Mouse (Mus musculus): ENCODE measurements at regions not wholly inside any gene's neighbourhood (a gene's known extent, or its start where the extent isn't known, plus 50 kb on each side); places are given as distances from the start of the nearest gene placed in this dataset.

GRCm38 (mm10) chr5:106392213-106392612 lies 65.8 kb downstream of the Barhl2 start:
- H3K4me1 ChIP-seq (ENCODE audit: control insufficient read depth, insufficient read depth, insufficient read length, low read length), result no peaks in the 10 kb centered on the region
- no peak overlapping the region for H3K4me3 ChIP-seq (ENCODE audit: insufficient read depth, low read depth, low read length)
- no peak overlapping the region for H3K27ac ChIP-seq (replicated peaks; ENCODE audit: low read depth, low read length)

- Histone ChIP-seq H3K27ac (replicated peaks; ENCODE audit: low read depth, low read length) (no peak overlapping the region), H3K4me3 (ENCODE audit: insufficient read depth, low read depth, low read length) (no peak overlapping the region), H3K4me1 (ENCODE audit: control insufficient read depth, insufficient read depth, insufficient read length, low read length) (no peaks in the 10 kb centered on the region)
Observed at GRCm38 (mm10) chr5:106386621-106387020, 71.3 kb downstream of the Barhl2 start.

- Histone ChIP-seq H3K27ac (replicated peaks; ENCODE audit: low read depth, low read length) (no peak overlapping the region), H3K4me3 (ENCODE audit: insufficient read depth, low read depth, low read length) (no peak overlapping the region), H3K4me1 (ENCODE audit: control insufficient read depth, insufficient read depth, insufficient read length, low read length) (no peaks in the 10 kb centered on the region)
Observed at GRCm38 (mm10) chr5:106385838-106386237, 72.1 kb downstream of the Barhl2 start.

GRCm38 (mm10) chr5:106385219-106385618 lies 72.7 kb downstream of the Barhl2 start:
- no peak overlapping the region for H3K4me3 ChIP-seq (ENCODE audit: insufficient read depth, low read depth, low read length)
- no peak overlapping the region for H3K27ac ChIP-seq (replicated peaks; ENCODE audit: low read depth, low read length)
- no peaks in the 10 kb centered on the region for H3K4me1 ChIP-seq (ENCODE audit: control insufficient read depth, insufficient read depth, insufficient read length, low read length)

- H3K27ac ChIP-seq (replicated peaks; ENCODE audit: low read depth, low read length), result no peak overlapping the region
- no peaks in the 10 kb centered on the region for H3K4me1 ChIP-seq (ENCODE audit: control insufficient read depth, insufficient read depth, insufficient read length, low read length)
- H3K4me3 ChIP-seq (ENCODE audit: insufficient read depth, low read depth, low read length), result no peak overlapping the region
Observed at GRCm38 (mm10) chr5:106384138-106384770, 73.7 kb downstream of the Barhl2 start.

- Histone ChIP-seq H3K4me3 (ENCODE audit: insufficient read depth, low read depth, low read length) (no peak overlapping the region), H3K4me1 (ENCODE audit: control insufficient read depth, insufficient read depth, insufficient read length, low read length) (no peaks in the 10 kb centered on the region)
Observed at GRCm38 (mm10) chr5:106381919-106382318, 76.0 kb downstream of the Barhl2 start.

GRCm38 (mm10) chr5:106380631-106381285 lies 77.2 kb downstream of the Barhl2 start:
- no peak overlapping the region for H3K27ac ChIP-seq (replicated peaks; ENCODE audit: low read depth, low read length)
- no peak overlapping the region for H3K4me3 ChIP-seq (ENCODE audit: insufficient read depth, low read depth, low read length)
- no peaks in the 10 kb centered on the region for H3K4me1 ChIP-seq (ENCODE audit: control insufficient read depth, insufficient read depth, insufficient read length, low read length)

More at GRCm38 (mm10) chr5:106381919-106382318, 76.0 kb downstream of the Barhl2 start:
- no peak overlapping the region for H3K27ac ChIP-seq (replicated peaks; ENCODE audit: low read depth, low read length)

GRCm38 (mm10) chr5:106376781-106377525 lies 81.0 kb downstream of the Barhl2 start:
- H3K4me1 ChIP-seq (ENCODE audit: control insufficient read depth, insufficient read depth, insufficient read length, low read length), result no peaks in the 10 kb centered on the region

GRCm38 (mm10) chr5:106367831-106368230 lies 90.1 kb downstream of the Barhl2 start:
- H3K27ac ChIP-seq (replicated peaks; ENCODE audit: low read depth, low read length), result no peak overlapping the region
- H3K4me1 ChIP-seq (ENCODE audit: control insufficient read depth, insufficient read depth, insufficient read length, low read length), result no peaks in the 10 kb centered on the region
- no peak overlapping the region for H3K4me3 ChIP-seq (ENCODE audit: insufficient read depth, low read depth, low read length)

More at GRCm38 (mm10) chr5:106376781-106377525, 81.0 kb downstream of the Barhl2 start:
- Histone ChIP-seq H3K4me3 (ENCODE audit: insufficient read depth, low read depth, low read length) (no peak overlapping the region), H3K27ac (replicated peaks; ENCODE audit: low read depth, low read length) (no peak overlapping the region)

DNA sequence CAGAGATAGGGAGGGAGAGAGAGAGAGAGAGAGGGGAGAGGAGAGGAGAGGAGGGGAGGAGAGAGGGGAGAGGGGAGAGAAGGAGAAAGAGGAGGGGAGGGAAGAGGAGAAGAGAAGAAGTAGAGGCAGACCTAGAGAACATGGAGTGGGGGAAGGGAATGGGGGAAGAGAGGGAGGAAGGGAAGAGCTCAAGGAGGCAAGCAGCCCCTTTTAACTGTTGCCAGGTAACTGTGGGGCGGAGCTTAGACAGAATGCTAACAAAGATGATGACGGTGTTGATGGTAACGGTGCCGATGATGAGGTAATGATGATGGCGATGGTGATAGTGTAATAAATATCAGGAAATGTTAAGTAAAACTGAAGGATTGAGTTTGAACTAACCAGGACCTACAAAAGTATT lies 90.7 kb downstream of the Barhl2 start:
- H3K4me1 ChIP-seq (ENCODE audit: control insufficient read depth, insufficient read depth, insufficient read length, low read length), result no peaks in the 10 kb centered on the region
- no peak overlapping the region for H3K4me3 ChIP-seq (ENCODE audit: insufficient read depth, low read depth, low read length)
- H3K27ac ChIP-seq (replicated peaks; ENCODE audit: low read depth, low read length), result no peak overlapping the region

GRCm38 (mm10) chr5:106366006-106366405 lies 92.0 kb downstream of the Barhl2 start:
- H3K27ac ChIP-seq (replicated peaks; ENCODE audit: low read depth, low read length), result no peak overlapping the region
- H3K4me3 ChIP-seq (ENCODE audit: insufficient read depth, low read depth, low read length), result no peak overlapping the region
- no peaks in the 10 kb centered on the region for H3K4me1 ChIP-seq (ENCODE audit: control insufficient read depth, insufficient read depth, insufficient read length, low read length)

DNA sequence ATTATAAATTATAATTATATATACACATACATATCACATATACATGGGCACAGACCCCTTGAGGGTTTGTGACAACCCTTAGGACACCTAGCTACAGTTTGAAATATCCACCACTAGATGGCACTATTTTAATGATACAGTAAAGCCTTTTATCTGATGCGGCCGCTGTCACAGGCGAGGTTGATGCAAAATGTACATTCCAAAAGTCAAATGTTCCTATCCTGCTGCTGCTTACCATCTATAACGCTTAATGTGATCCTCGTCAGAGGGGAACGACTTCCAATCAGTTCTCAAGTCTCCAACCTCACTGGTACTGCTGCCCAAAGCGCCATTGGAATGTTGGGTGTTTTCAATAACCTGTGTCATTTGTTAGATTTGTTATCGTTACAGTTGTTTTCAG lies 92.9 kb downstream of the Barhl2 start:
- Histone ChIP-seq H3K4me3 (ENCODE audit: insufficient read depth, low read depth, low read length) (no peak overlapping the region), H3K27ac (replicated peaks; ENCODE audit: low read depth, low read length) (no peak overlapping the region), H3K4me1 (ENCODE audit: control insufficient read depth, insufficient read depth, insufficient read length, low read length) (no peaks in the 10 kb centered on the region)

GRCm38 (mm10) chr5:106351348-106351747 lies 106.6 kb downstream of the Barhl2 start:
- Histone ChIP-seq H3K27ac (replicated peaks; ENCODE audit: low read depth, low read length) (no peak overlapping the region), H3K4me3 (ENCODE audit: insufficient read depth, low read depth, low read length) (no peak overlapping the region), H3K4me1 (ENCODE audit: control insufficient read depth, insufficient read depth, insufficient read length, low read length) (no peaks in the 10 kb centered on the region)

DNA sequence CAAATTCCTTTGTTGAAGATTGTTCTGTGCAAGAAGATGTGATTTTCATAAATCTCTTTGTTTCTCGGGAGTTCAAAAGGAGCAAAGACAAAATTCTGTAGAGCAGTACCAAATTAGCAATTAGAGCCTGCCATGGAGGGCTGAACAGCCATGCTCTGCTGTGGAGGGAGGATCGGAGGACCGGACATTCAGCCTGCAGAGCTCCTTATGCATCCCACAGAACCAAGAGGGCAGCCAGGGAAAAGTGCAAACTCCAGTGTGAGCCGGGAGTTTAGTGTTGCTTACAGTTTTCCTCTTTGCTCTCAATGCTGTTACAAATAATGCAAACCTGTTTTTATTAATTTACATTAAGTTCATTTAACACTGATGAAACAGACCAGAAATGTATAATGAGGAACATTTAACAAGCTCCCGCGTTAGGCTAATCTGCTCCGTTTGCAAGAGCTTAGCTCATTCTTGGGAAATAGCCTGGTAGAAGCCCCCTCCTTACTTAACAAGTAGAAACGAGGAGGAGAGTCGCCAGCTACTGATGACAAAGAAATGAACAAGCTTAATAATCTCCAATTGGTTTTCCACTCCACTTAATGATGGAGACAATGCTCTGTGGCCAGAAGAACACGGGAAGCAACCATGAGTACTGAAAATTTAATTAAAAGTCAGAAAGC lies 108.0 kb downstream of the Barhl2 start:
- H3K27ac ChIP-seq (replicated peaks; ENCODE audit: low read depth, low read length), result no peak overlapping the region
- H3K4me1 ChIP-seq (ENCODE audit: control insufficient read depth, insufficient read depth, insufficient read length, low read length), result no peaks in the 10 kb centered on the region
- H3K4me3 ChIP-seq (ENCODE audit: insufficient read depth, low read depth, low read length), result no peak overlapping the region

GRCm38 (mm10) chr5:106344308-106344707 lies 113.7 kb downstream of the Barhl2 start:
- Histone ChIP-seq H3K4me3 (ENCODE audit: insufficient read depth, low read depth, low read length) (no peak overlapping the region), H3K27ac (replicated peaks; ENCODE audit: low read depth, low read length) (no peak overlapping the region), H3K4me1 (ENCODE audit: control insufficient read depth, insufficient read depth, insufficient read length, low read length) (no peaks in the 10 kb centered on the region)

All from brown adipose tissue, adult 24 weeks (tissue).